Mouse (Mus musculus) embryonic facial prominence, embryonic 14.5 days (tissue): ENCODE results near the gene Sec22c. TPM values are rescaled to one million over a fixed set of nuclear protein-coding genes. Genes with fewer than 3 reads are reported as not detected.

Experiments
- ATAC-seq: fragments of 200-750 bp; cut with Nextera tagmentation; 2 replicates; pipeline ENCODE4 v1.8.0; 2017; ENCODE audit warnings: low read depth, moderate number of reproducible peaks, moderate TSS enrichment
- DNase-seq: peaks from one replicate; pipeline ENCODE4 v3.0.0-alpha.2; 2015; ENCODE audit warnings: low spot score
- H3K27ac ChIP-seq: fragments of 300-500 bp; sonication (generic); replicated peaks from 2 replicates; pipeline ENCODE4 v1.5.1; 2014; ENCODE audit warnings: low read depth, mild to moderate bottlenecking, low read length, moderate library complexity
- H3K27me3 ChIP-seq: fragments of 300-500 bp; sonication (generic); replicated peaks from 2 replicates; pipeline ENCODE4 v1.6.1; 2014; ENCODE audit warnings: low read length; ENCODE audit not compliant: control insufficient read depth, insufficient read depth
- H3K36me3 ChIP-seq: fragments of 300-500 bp; sonication (generic); 2 replicates; pipeline ENCODE4 v1.6.1; 2014; ENCODE audit warnings: low read length, mixed read lengths; ENCODE audit not compliant: control insufficient read depth, insufficient read depth
- H3K4me1 ChIP-seq: fragments of 300-500 bp; sonication (generic); 2 replicates; pipeline ENCODE4 v1.6.1; 2014; ENCODE audit warnings: antibody characterized with exemption, low read length; ENCODE audit not compliant: control insufficient read depth, insufficient read depth
- H3K4me2 ChIP-seq: fragments of 300-500 bp; sonication (generic); 2 replicates; pipeline ENCODE4 v1.6.1; 2014; ENCODE audit warnings: low read depth, mild to moderate bottlenecking, low read length, moderate library complexity, mixed read lengths
- H3K4me3 ChIP-seq: fragments of 300-500 bp; sonication (generic); 2 replicates; pipeline ENCODE4 v1.5.1; 2014; ENCODE audit warnings: low read depth, mild to moderate bottlenecking, low read length
- H3K9ac ChIP-seq: fragments of 300-500 bp; sonication (generic); 2 replicates; pipeline ENCODE4 v1.6.1; 2014; ENCODE audit warnings: low read depth, mild to moderate bottlenecking, low read length, moderate library complexity, mixed read lengths
- H3K9me3 ChIP-seq: fragments of 300-500 bp; sonication (generic); 2 replicates; pipeline ENCODE4 v1.6.1; 2016; ENCODE audit warnings: low read length; ENCODE audit not compliant: control insufficient read depth
- WGBS: fragments of 180-500 bp; shearing (Covaris S2); extraction: QIAGEN DNeasy Blood & Tissue Kit; methylation state at CpG from one replicate; pipeline ENCODE4 v1.1.7; 2014; 5-methylcytosine and 5-hydroxymethylcytosine counted together
- polyA plus RNA-seq: library from polyadenylated mRNA; unstranded; fragments of >200 nt; fragmentation: Nextera tagmentation; extraction: Ambion mirVana; gene quantifications from 2 replicates; pipeline ENCODE4 v1.2.1, GENCODE M21; 2014

Gene Sec22c
- polyA plus RNA-seq, 1 experiment from 2014 or later: 10.9 TPM

DNA sequence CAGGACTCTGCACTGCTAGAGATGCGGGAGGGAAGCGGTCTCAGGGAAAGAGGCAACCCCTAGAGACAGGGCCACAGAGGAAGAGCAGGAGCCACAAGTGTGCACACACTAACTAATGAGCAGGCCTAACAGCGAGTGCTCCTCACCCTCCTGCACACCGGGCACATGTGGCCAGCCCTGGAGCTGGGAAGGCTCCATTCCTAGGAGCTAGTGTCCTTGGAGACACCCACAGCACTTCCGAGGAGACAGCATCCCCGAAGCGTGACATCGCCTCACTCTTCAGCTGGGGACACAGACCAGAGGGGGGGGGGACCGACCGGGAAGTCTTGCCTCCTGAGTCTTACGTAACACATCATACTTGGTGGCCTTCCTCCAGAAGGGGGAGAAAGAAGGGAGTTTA, 37.5 kb downstream of the Sec22c start:
- H3K4me3 ChIP-seq: no peak overlapping the region
- ATAC-seq: peak; percentile 24; the same call in 1 of the 2 replicates
- no peak overlapping the region for H3K9ac ChIP-seq
- DNase-seq: no peak
- no peaks in the 10 kb centered on the region for H3K36me3 ChIP-seq
- H3K27me3 ChIP-seq: peaks cover 36% of the 10 kb centered on the region
- H3K4me2 ChIP-seq: no peak overlapping the region
- no peaks in the 10 kb centered on the region for H3K9me3 ChIP-seq
- H3K4me1 ChIP-seq: peaks cover 4% of the 10 kb centered on the region; the same call in 1 of the 2 replicates
- WGBS: 64% methylated on average over 5 of the region's 11 CpGs
- H3K27ac ChIP-seq: no peak overlapping the region

DNA sequence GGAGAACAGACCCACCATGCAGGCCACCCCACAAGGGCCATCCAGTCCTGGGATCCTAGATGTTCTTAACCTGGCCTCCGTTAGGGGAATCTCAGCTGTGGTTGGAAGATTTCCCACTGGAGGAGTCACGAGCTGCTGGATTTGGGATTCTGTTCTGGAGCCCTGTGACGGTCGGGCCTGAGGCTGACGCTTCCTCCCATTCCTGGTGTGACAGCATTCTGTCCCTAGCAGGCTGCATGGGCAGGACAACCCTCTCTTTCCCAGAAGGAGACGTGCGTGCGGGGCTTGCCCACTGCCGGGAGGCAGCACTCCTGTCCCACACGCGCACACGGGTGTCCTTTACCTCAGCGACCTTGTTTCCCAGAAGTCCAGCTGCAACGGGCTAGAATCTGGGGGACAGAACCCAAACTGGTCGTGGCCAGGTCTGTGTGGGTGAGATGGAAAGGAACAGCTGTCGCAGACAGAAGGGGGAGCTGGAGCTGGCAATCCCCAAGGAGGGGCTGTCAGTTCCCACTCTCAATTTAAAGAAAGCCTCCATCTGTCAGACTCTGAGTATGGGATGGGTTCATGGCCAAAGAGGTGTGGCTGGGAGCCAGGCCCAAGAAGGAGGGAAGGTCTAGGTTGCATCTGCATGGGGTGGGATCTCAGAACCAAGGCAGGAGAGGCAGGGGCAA, 38.2 kb downstream of the Sec22c start:
- ATAC-seq (peak; percentile 56), DNase-seq (peak; percentile 46)
- Histone ChIP-seq H3K9me3 (no peaks in the 10 kb centered on the region), H3K36me3 (no peaks in the 10 kb centered on the region), H3K27me3 (peaks cover 36% of the 10 kb centered on the region), H3K4me2 (no peak overlapping the region), H3K4me1 (peaks cover 4% of the 10 kb centered on the region; the same call in 1 of the 2 replicates), H3K9ac (no peak overlapping the region), H3K27ac (no peak overlapping the region), H3K4me3 (no peak overlapping the region)
- 64% methylated on average over 16 of the region's 16 CpGs for WGBS

DNA sequence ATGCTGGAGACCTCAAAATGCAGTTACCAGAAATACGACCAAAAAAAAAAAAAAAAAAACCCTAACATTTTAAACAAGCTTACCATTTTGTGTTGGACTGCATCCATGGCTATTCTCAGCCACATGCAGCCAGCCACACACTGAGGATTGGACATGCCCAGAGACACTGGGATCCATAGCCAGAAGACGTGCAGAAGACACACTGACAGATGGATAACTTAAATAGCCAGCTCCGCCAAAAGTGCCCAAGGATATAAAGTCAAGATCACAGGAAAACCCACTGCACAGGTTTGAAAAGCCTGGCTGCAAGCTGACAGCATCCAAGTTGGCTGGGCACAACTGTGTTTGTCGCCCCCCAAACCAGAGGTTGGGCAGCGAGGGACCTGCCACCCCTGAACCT, 41.2 kb downstream of the Sec22c start:
- Histone ChIP-seq H3K4me1 (no peaks in the 10 kb centered on the region), H3K4me2 (no peak overlapping the region), H3K4me3 (no peak overlapping the region), H3K9ac (no peak overlapping the region), H3K9me3 (no peaks in the 10 kb centered on the region), H3K36me3 (no peaks in the 10 kb centered on the region), H3K27me3 (peaks cover 15% of the 10 kb centered on the region), H3K27ac (no peak overlapping the region)
- 74% methylated on average over 5 of the region's 5 CpGs for WGBS
- ATAC-seq (no peak), DNase-seq (no peak)

DNA sequence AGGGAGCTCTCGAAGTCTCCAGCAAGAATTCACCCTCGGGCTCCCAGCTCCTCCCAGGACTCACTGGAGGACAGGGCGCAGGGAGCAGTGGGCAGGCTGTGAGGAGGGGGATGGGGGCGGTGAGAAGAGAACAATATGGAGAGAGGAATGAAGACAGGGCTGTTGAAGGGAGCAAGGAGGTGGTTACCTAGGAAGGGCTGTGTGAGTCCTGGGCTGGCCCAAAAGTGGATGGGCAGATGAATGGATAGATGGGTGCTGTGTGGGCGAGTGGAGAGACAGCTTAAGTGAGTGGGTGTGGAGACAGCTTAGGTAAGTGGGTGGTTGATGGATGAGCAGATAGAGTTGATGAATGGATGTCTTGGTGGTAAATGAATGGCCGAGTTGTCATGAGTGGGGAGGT, 41.8 kb downstream of the Sec22c start:
- no peak overlapping the region for H3K27ac ChIP-seq
- WGBS: 70% methylated on average over 6 of the region's 6 CpGs
- DNase-seq: no peak
- H3K4me2 ChIP-seq: no peak overlapping the region
- no peaks in the 10 kb centered on the region for H3K36me3 ChIP-seq
- no peak for ATAC-seq
- H3K9me3 ChIP-seq: no peaks in the 10 kb centered on the region
- no peak overlapping the region for H3K9ac ChIP-seq
- no peak overlapping the region for H3K4me3 ChIP-seq
- H3K4me1 ChIP-seq: no peaks in the 10 kb centered on the region
- peaks cover 9% of the 10 kb centered on the region; the same call in 1 of the 2 replicates for H3K27me3 ChIP-seq

DNA sequence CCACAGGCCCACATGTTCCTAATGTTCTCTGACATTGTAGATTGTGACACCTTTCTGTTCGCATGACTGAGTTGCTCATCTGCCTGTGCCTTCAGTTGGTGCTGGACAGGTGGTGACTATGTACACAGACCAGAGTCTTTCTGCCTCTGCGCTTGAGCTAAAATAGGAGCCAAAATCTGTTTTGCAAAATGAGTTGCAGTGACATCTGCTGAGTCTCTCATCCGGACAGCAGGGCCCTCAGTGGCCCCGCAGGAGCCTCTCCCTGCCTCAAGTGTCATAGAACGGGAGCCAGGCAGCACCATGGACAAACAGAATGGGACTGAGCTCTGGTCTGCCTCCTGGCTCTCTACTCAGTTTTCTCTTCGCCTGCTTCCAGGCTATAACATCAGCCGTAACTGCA, 45.5 kb downstream of the Sec22c start:
- no peaks in the 10 kb centered on the region for H3K36me3 ChIP-seq
- H3K27ac ChIP-seq: no peak overlapping the region
- H3K4me1 ChIP-seq: no peaks in the 10 kb centered on the region
- no peak overlapping the region for H3K9ac ChIP-seq
- WGBS: 71% methylated on average over 7 of the region's 7 CpGs
- ATAC-seq: no peak
- no peaks in the 10 kb centered on the region for H3K27me3 ChIP-seq
- H3K9me3 ChIP-seq: no peaks in the 10 kb centered on the region
- no peak overlapping the region for H3K4me3 ChIP-seq
- H3K4me2 ChIP-seq: no peak overlapping the region
- no peak for DNase-seq

DNA sequence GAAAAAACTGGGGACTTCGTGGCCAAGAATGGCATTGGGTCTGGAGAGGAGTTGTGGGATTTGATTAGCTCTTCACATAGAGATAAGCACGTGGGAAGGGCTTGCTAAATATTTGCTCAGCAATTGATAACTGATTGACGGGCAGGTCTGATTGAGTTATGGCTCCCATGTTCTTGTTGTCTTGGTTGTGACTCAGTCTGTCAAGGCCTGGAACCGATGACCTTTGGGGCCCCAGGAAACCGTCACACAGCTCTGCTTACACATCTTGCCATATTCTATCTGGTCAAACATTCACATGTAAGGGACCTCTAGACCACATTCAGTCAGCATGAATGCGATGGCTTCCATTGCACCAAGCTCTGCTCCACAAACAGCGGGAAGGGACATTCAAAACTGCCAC, 47.0 kb downstream of the Sec22c start:
- Histone ChIP-seq H3K27ac (no peak overlapping the region), H3K27me3 (no peaks in the 10 kb centered on the region), H3K36me3 (no peaks in the 10 kb centered on the region), H3K4me1 (no peaks in the 10 kb centered on the region), H3K9me3 (no peaks in the 10 kb centered on the region), H3K9ac (no peak overlapping the region), H3K4me2 (no peak overlapping the region), H3K4me3 (no peak overlapping the region)
- WGBS: 81% methylated on average over 7 of the region's 7 CpGs
- DNase-seq (no peak), ATAC-seq (no peak)

DNA sequence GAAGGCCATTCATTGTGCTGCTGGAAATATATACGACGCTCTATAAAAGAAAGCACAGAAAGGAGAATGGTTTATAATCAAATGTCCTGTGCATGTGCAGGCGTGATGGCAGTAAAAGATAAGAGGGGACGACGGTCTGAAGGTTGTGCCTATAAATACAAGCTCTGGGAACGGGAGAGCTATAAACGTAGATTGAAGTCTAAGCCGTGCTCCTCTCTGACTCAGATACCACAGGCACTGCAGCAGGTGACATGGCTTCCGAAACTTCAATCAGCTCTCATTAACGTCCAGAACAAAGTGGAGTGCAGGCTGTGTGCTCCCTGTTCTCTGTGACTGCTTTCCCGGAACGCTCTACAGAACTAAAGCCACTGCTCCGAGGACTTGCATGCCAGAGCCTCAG, 48.1 kb downstream of the Sec22c start:
- Histone ChIP-seq H3K27me3 (no peaks in the 10 kb centered on the region), H3K4me2 (no peak overlapping the region), H3K4me3 (no peak overlapping the region), H3K27ac (no peak overlapping the region), H3K9ac (no peak overlapping the region), H3K9me3 (no peaks in the 10 kb centered on the region), H3K4me1 (no peaks in the 10 kb centered on the region), H3K36me3 (no peaks in the 10 kb centered on the region)
- 66% methylated on average over 13 of the region's 13 CpGs for WGBS
- DNase-seq: no peak
- ATAC-seq: no peak

DNA sequence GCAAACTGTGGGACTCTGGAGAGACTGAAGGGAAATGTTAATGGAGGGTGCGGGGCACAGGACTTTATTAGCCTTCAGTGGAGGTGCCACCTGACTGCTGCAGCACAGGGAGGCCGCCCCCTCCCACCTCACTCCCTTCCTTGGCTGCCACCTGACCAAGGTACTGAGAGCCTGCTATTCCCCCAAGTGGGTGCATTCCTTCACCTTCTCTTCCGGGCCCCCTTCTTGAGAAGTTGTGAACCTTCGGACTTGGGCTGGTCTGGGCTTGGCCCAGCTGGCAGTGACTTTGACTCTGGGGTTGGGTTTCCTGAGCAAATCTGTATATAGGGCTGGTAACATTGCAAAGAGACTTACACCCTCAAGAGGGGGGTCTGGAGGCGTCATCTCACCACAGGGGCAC, 49.0 kb downstream of the Sec22c start:
- 83% methylated on average over 5 of the region's 5 CpGs for WGBS
- Histone ChIP-seq H3K27ac (no peak overlapping the region), H3K9me3 (no peaks in the 10 kb centered on the region), H3K36me3 (no peaks in the 10 kb centered on the region), H3K4me2 (no peak overlapping the region), H3K27me3 (no peaks in the 10 kb centered on the region), H3K9ac (no peak overlapping the region), H3K4me3 (no peak overlapping the region), H3K4me1 (no peaks in the 10 kb centered on the region)
- no peak for DNase-seq
- ATAC-seq: no peak

DNA sequence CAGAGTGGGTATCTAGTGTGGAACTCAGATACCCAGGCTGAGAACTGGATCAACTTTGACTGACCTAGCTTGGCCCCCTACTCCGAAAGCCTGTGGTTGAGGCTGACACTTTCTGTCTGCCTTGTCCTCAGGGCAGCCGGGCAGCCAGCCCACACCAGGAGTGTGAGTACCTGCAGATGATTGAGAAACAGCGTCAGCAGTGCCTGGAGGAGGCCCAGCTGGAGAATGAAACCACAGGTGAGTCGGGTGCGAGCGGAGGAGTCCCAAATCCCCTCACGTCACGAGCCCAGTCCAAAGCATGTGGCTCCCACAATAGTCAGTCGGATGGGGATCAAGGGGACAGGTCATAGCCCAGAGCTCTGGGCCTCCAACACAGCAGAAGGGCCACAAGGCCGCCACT, 51.6 kb downstream of the Sec22c start:
- Histone ChIP-seq H3K4me1 (no peaks in the 10 kb centered on the region), H3K27ac (no peak overlapping the region), H3K4me2 (no peak overlapping the region), H3K9ac (no peak overlapping the region), H3K27me3 (no peaks in the 10 kb centered on the region), H3K4me3 (no peak overlapping the region), H3K36me3 (no peaks in the 10 kb centered on the region), H3K9me3 (no peaks in the 10 kb centered on the region)
- 86% methylated on average over 10 of the region's 10 CpGs for WGBS
- DNase-seq: no peak
- ATAC-seq: no peak
